Mouse (Mus musculus): ENCODE data around the gene Stpg2.
"Not testable (repeated sequence)": the region's sequence is repeated elsewhere in the genome, so short reads cannot be mapped to it uniquely, and the experiment has no call there.

The Stpg2 gene

GRCm38 (mm10) chr3:139495939-139496338 lies 290.4 kb downstream of the Stpg2 start:
- no peak for DNase-seq

- no peak for DNase-seq
Observed at GRCm38 (mm10) chr3:139502216-139502615, 296.7 kb downstream of the Stpg2 start.

GRCm38 (mm10) chr3:139509275-139509985 lies 303.9 kb downstream of the Stpg2 start:
- DNase-seq, result no peak

- DNase-seq, result no peak
Observed at GRCm38 (mm10) chr3:139578496-139578895, 373.0 kb downstream of the Stpg2 start.

- no peak for DNase-seq
Observed at GRCm38 (mm10) chr3:139581298-139581697, 375.8 kb downstream of the Stpg2 start.

- DNase-seq, result no peak
Observed at GRCm38 (mm10) chr3:139599508-139599907, 394.0 kb downstream of the Stpg2 start.

- DNase-seq, result not testable (repeated sequence)
Observed at GRCm38 (mm10) chr3:139608267-139608666, 402.8 kb downstream of the Stpg2 start.

- no peak for DNase-seq
Observed at GRCm38 (mm10) chr3:139614641-139615040, 409.1 kb downstream of the Stpg2 start.

- no peak for DNase-seq
Observed at GRCm38 (mm10) chr3:139615791-139616190, 410.3 kb downstream of the Stpg2 start.

GRCm38 (mm10) chr3:139637887-139638286 lies 432.4 kb downstream of the Stpg2 start:
- DNase-seq, result no peak

- DNase-seq, result no peak
Observed at GRCm38 (mm10) chr3:139651505-139651904, 446.0 kb downstream of the Stpg2 start.

GRCm38 (mm10) chr3:139659416-139659815 lies 453.9 kb downstream of the Stpg2 start:
- no peak for DNase-seq

- no peak for DNase-seq
Observed at GRCm38 (mm10) chr3:139662241-139662640, 456.7 kb downstream of the Stpg2 start.

GRCm38 (mm10) chr3:139663712-139664245 lies 458.3 kb downstream of the Stpg2 start:
- DNase-seq, result no peak

- no peak for DNase-seq
Observed at GRCm38 (mm10) chr3:139665047-139665446, 459.6 kb downstream of the Stpg2 start.

GRCm38 (mm10) chr3:139676192-139676591 lies 470.7 kb downstream of the Stpg2 start:
- no peak for DNase-seq

GRCm38 (mm10) chr3:139676723-139677122 lies 471.2 kb downstream of the Stpg2 start:
- DNase-seq, result no peak

GRCm38 (mm10) chr3:139704238-139704637 lies 498.7 kb downstream of the Stpg2 start:
- DNase-seq, result not testable (repeated sequence)

- not testable (repeated sequence) for DNase-seq
Observed at GRCm38 (mm10) chr3:139707396-139707795, 501.9 kb downstream of the Stpg2 start.

- no peak for DNase-seq
Observed at GRCm38 (mm10) chr3:139709794-139710193, 504.3 kb downstream of the Stpg2 start.

GRCm38 (mm10) chr3:139728751-139729150 lies 523.3 kb downstream of the Stpg2 start:
- DNase-seq, result no peak

GRCm38 (mm10) chr3:139729248-139729647 lies 523.8 kb downstream of the Stpg2 start:
- no peak for DNase-seq

GRCm38 (mm10) chr3:139733156-139733555 lies 527.7 kb downstream of the Stpg2 start:
- DNase-seq, result no peak

GRCm38 (mm10) chr3:139739388-139739787 lies 533.9 kb downstream of the Stpg2 start:
- no peak for DNase-seq

All from kidney, adult 8-10 months (tissue).